Mouse (Mus musculus) liver, adult 2 months (tissue): ENCODE results near the gene Tmem156. TPM values are rescaled to one million over a fixed set of nuclear protein-coding genes. Genes with fewer than 3 reads are reported as not detected.

Experiments
- DNase-seq: peaks from one replicate; pipeline ENCODE4 v3.0.0-alpha.2; 2011; ENCODE audit warnings: low read depth, low spot score; ENCODE audit errors: extremely low read depth
- H3K27ac ChIP-seq: fragments of 200-500 bp; replicated peaks from 2 replicates; pipeline ENCODE4 v1.5.1; 2012; ENCODE audit warnings: low read depth, mild to moderate bottlenecking, control low read depth, inconsistent platforms, low read length; ENCODE audit not compliant: insufficient read depth
- H3K27me3 ChIP-seq: fragments of 200-500 bp; 2 replicates; pipeline ENCODE4 v1.6.1; 2012; ENCODE audit warnings: mild to moderate bottlenecking, moderate library complexity, low read length, inconsistent platforms; ENCODE audit not compliant: control insufficient read depth, insufficient read depth
- H3K36me3 ChIP-seq: fragments of 200-500 bp; 2 replicates; pipeline ENCODE4 v1.6.1; 2012; ENCODE audit warnings: low read length, inconsistent platforms; ENCODE audit not compliant: control insufficient read depth, insufficient read depth
- H3K4me1 ChIP-seq: fragments of 200-500 bp; 2 replicates; pipeline ENCODE4 v1.6.1; 2011; ENCODE audit warnings: low read length; ENCODE audit not compliant: control insufficient read depth, insufficient read depth
- H3K4me3 ChIP-seq: fragments of 200-500 bp; 2 replicates; pipeline ENCODE4 v1.5.1; 2011; ENCODE audit warnings: low read depth, mild to moderate bottlenecking, control low read depth, low read length, moderate library complexity; ENCODE audit not compliant: insufficient read depth
- H3K79me2 ChIP-seq: fragments of 200-500 bp; 2 replicates; pipeline ENCODE4 v1.6.1; 2012; ENCODE audit warnings: inconsistent platforms, mild to moderate bottlenecking, low read length, moderate library complexity; ENCODE audit not compliant: control insufficient read depth, insufficient read depth
- H3K9ac ChIP-seq: fragments of 200-500 bp; 2 replicates; pipeline ENCODE4 v1.6.1; 2012; ENCODE audit warnings: low read depth, mild to moderate bottlenecking, control low read depth, inconsistent platforms, low read length
- CTCF ChIP-seq: fragments of 200-500 bp; IDR thresholded peaks from 2 replicates; pipeline ENCODE4 v1.5.1; 2011; ENCODE audit warnings: low read depth, low read length, control low read depth
- POLR2A ChIP-seq: fragments of 200-500 bp; IDR thresholded peaks from 2 replicates; pipeline ENCODE4 v1.6.1; 2011; ENCODE audit warnings: low read length, control low read depth; ENCODE audit not compliant: insufficient read depth; ENCODE audit errors: extremely low read depth
- WGBS: fragments of 180-500 bp; shearing (Covaris S2); methylation state at CpG from one replicate; pipeline ENCODE4 v1.1.7; 2018; 5-methylcytosine and 5-hydroxymethylcytosine counted together
- polyA plus RNA-seq: library from polyadenylated mRNA; depleted of rRNA; stranded (reverse); fragments of >200 nt; gene quantifications from 2 replicates; pipeline ENCODE4 v1.2.3, GENCODE M21; 2012
- total RNA-seq: library from RNA; depleted of rRNA; stranded (reverse); fragments of >200 nt; gene quantifications from 2 replicates; pipeline ENCODE4 v1.2.3, GENCODE M21; 2014

The Tmem156 gene
- total and polyA plus RNA-seq, 2 experiments: 0.65 TPM; not detected in 1

GRCm38 (mm10) chr5:65073247-65073646, 18.7 kb downstream of the Tmem156 start:
- Histone ChIP-seq H3K27ac (no peak overlapping the region), H3K4me3 (no peak overlapping the region), H3K9ac (no peak overlapping the region), H3K79me2 (no peaks in the 10 kb centered on the region), H3K36me3 (no peaks in the 10 kb centered on the region), H3K27me3 (no peaks in the 10 kb centered on the region), H3K4me1 (peaks cover 1% of the 10 kb centered on the region; the same call in 1 of the 2 replicates)
- no peak for DNase-seq
- 71% methylated on average over 4 of the region's 4 CpGs for WGBS
- TF ChIP-seq POLR2A: no peak
- TF ChIP-seq CTCF: no peak

- WGBS: 90% methylated on average over 6 of the region's 6 CpGs
- no peaks in the 10 kb centered on the region for H3K79me2 ChIP-seq
- no peaks in the 10 kb centered on the region for H3K36me3 ChIP-seq
- H3K27me3 ChIP-seq: no peaks in the 10 kb centered on the region
- H3K27ac ChIP-seq: no peak overlapping the region
- TF ChIP-seq POLR2A (no peak), CTCF (no peak)
- DNase-seq: no peak
- no peak overlapping the region for H3K4me3 ChIP-seq
- H3K9ac ChIP-seq: no peak overlapping the region
- peaks cover 2% of the 10 kb centered on the region; the same call in 1 of the 2 replicates for H3K4me1 ChIP-seq
Measured at GRCm38 (mm10) chr5:65071689-65072118, 20.2 kb downstream of the Tmem156 start.

GRCm38 (mm10) chr5:65069872-65070271, 22.1 kb downstream of the Tmem156 start:
- WGBS: 91% methylated on average over 11 of the region's 11 CpGs
- DNase-seq: no peak
- Histone ChIP-seq H3K27ac (no peak overlapping the region), H3K36me3 (no peaks in the 10 kb centered on the region), H3K79me2 (no peaks in the 10 kb centered on the region), H3K4me3 (no peak overlapping the region), H3K27me3 (no peaks in the 10 kb centered on the region), H3K4me1 (peaks cover 2% of the 10 kb centered on the region; the same call in 1 of the 2 replicates), H3K9ac (no peak overlapping the region)
- no peak for TF ChIP-seq CTCF
- no peak for TF ChIP-seq POLR2A

GRCm38 (mm10) chr5:65068166-65068565, 23.8 kb downstream of the Tmem156 start:
- Histone ChIP-seq H3K9ac (no peak overlapping the region), H3K79me2 (no peaks in the 10 kb centered on the region), H3K4me3 (no peak overlapping the region), H3K27ac (no peak overlapping the region), H3K36me3 (no peaks in the 10 kb centered on the region), H3K27me3 (no peaks in the 10 kb centered on the region), H3K4me1 (peaks cover 2% of the 10 kb centered on the region; the same call in 1 of the 2 replicates)
- 40% methylated on average over 6 of the region's 6 CpGs for WGBS
- DNase-seq: peak; percentile 18
- no peak for TF ChIP-seq POLR2A
- no peak for TF ChIP-seq CTCF

GRCm38 (mm10) chr5:65063266-65063665, 28.7 kb downstream of the Tmem156 start:
- H3K4me1 ChIP-seq: peaks cover under 1% of the 10 kb centered on the region; the same call in 1 of the 2 replicates
- no peak for TF ChIP-seq CTCF
- no peak for TF ChIP-seq POLR2A
- H3K27me3 ChIP-seq: no peaks in the 10 kb centered on the region
- 91% methylated on average over 2 of the region's 2 CpGs for WGBS
- no peak overlapping the region for H3K4me3 ChIP-seq
- no peak overlapping the region for H3K27ac ChIP-seq
- H3K9ac ChIP-seq: no peak overlapping the region
- H3K36me3 ChIP-seq: no peaks in the 10 kb centered on the region
- no peak for DNase-seq
- no peaks in the 10 kb centered on the region for H3K79me2 ChIP-seq

- Histone ChIP-seq H3K9ac (no peak overlapping the region), H3K27ac (no peak overlapping the region), H3K79me2 (no peaks in the 10 kb centered on the region), H3K4me1 (no peaks in the 10 kb centered on the region), H3K27me3 (no peaks in the 10 kb centered on the region), H3K36me3 (no peaks in the 10 kb centered on the region), H3K4me3 (no peak overlapping the region)
- no peak for TF ChIP-seq POLR2A
- no peak for DNase-seq
- 93% methylated on average over 4 of the region's 4 CpGs for WGBS
Measured at GRCm38 (mm10) chr5:65062236-65062635, 29.7 kb downstream of the Tmem156 start.
